Mouse (Mus musculus) ES-CJ7 (cell line): ENCODE results near the gene Ccdc47.
"Not testable (repeated sequence)": the region's sequence is repeated elsewhere in the genome, so short reads cannot be mapped to it uniquely, and the experiment has no call there.

ENCODE experiments used
- DNase-seq: peaks from one replicate; pipeline ENCODE4 v3.0.0; 2011; ENCODE audit warnings: low read depth, low spot score

Gene Ccdc47

DNA sequence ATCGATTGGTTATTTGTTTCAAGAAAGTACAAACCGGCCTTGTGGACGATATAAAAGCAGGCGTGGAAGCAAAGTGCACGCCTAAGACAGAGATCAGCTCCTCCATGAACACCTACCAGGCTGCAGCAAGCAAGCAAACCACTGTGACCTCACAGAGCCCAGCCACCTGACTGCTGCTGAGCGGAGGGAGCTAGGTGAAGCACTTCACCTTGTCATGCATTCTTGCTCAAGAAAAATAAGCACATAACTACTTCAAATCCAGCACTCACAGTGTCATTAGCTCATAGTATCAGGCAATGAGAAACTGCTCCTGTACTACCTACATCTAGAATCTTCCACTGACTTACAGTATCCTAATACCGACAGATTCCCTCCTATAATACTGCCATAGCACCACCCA lies 16.1 kb downstream of the Ccdc47 start:
- not testable (repeated sequence) for DNase-seq

DNA sequence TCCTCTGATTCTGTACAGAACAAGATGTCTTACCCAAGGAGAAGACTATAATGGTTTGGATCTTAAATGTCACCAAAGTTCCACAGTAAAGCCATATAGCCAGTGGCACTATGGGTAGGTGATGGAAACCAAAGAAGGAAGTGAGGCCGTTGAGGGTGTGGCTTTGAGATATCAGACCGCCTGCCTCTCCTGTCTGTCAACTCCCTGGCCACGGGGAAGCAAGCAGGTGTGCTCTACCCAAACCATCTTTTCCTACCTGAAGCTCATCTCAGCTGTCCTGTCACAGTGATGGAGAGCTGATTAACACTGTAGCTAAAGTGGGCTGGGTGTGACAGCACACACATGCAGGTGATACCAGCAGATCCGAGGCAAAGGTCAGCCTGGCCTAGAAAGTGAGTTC lies 17.9 kb downstream of the Ccdc47 start:
- DNase-seq: no peak

DNA sequence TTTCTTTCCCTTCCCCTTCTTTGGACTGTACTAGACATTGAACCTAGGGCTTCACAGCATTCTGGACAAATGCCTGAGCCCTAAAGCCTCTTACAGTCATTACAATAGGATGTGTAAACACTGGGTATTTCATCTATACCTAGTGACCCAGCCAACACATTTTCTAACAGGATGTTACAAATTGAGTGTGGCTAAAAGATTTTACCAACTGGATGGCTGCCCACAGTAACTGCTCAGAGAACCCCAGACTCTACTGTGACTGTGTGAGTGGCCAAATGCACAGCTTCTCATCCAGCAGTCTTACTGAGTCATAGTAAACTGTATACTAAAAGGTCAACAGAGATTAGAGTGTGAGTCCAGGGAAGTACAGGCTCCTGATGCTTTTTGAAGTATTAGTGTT lies 20.8 kb downstream of the Ccdc47 start:
- DNase-seq: no peak

DNA sequence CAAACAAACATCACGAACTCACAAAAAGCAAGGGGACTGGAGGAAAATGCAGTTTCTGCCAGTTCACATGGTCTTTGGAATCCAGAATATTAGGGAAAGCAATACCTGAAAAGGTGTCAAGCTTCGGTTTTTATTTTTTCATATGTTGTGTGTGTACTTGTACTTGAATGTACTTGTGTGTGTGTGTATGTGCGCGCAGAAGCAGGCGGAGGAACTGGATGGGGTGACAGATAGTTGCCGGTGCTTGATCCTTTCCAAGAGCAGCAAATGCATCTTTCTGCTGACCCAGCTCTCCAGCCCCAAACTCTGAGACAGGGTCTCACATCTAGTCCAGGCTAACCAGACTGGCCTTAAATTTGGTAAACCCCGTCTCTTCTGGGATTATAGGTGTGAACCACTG lies 21.3 kb downstream of the Ccdc47 start:
- DNase-seq: no peak

DNA sequence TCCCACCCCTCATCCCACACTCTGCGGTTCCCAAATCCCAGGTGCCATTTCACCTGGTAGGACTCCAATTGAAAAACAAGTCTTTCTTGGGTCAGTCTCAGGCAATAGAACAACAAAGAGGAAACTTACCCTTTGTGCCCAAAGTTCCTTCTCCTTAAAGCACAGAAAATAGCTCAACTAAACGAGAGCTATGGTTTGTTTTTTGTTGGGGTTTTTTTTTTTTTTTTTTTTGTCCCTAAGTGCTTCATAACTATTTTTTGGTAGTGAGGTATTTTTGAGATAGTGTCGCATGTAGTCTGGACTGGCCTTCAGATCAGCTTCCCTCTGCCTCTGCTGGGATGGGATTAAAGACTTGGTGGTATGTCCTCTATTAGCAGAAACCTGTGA lies 22.0 kb downstream of the Ccdc47 start:
- no peak for DNase-seq

DNA sequence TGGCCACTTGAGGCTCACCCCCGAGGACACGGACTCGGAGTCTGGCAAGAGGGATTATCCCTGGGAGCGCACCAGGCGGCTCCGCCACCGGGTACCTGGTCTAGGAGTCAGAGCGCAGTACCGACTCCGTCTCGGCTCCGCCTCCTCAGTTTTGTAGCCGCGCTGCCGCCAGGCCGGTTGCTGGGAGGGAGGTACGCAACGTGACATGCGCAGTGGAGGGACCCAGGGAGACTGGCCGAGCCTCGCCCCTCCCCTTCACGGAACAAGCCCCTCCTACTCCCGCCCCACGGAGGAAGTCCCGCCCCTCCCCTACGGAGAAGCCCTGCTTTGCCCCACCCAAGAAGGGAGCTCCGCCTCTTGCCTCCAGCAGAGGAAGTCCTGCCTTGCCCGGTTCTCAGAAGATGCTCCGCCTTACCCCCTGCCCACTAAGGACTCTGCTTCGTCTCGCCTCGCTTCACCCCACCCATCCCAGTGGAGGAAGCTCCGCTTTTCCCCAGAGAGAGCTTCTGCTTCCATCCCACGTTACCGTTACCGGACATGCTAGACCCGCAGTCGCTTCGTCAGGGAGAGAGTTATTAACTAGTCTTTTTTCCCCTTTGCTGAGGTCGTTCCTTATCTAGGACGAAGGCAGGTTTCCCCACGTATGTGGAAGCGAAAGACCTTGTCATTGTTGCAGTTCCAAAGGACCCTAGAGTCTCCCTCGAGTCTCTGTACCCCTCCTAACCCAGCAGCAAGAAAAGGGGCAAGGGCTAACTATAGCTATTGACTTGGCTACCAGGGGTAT lies 22.6 kb downstream of the Ccdc47 start:
- DNase-seq: peak; percentile 98

DNA sequence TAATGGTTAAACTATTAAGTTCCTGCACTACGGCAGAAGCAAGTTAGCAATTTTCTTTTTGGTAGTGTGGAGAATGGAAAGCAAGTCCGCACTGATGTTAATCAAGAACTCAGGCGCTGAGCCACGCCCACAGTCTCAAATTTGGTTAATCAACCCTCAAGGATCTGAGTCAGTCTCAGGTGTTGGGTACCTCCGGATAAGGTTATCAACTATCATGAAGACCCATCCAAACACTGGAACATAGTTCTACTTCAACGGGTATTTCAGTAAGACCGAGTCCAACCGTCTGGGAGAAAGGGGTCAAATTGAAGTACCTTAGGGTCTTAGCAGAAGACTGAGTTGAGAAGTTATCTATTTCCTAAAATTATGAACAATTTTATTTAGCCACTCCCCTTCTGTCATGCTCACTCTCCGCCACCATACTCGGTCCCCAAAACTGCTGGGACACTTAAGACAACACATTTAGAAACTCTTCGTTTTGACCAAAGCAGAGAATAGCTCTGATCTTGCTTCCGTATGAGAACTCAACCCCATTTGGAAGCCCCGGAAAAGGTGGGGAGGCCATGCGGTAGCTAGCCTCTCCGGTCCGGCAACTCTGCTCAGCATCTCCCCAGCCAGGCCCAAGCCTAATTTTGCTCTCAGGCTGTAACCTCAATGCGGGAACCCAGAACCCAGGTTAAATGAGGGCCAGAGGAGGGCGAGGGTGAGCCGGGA lies 23.3 kb downstream of the Ccdc47 start:
- DNase-seq: no peak

DNA sequence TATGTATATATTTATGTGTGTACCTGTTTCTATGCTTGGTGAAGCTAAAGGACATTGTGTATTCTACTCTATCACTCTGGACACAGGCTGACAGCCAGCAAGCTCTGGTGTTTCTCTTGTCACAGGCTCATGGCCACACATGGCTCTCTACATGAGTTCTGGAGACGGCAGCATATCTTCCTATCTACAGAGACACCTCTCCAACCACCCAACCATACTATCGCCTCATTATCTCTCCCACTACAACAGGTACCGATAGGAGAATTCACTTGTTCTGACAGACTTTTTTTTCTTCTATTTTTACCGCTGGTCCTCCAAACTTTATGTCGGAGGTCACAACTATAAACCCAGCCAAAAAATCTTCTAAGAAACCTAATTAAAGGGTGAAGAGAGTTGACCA lies 23.9 kb downstream of the Ccdc47 start:
- no peak for DNase-seq

DNA sequence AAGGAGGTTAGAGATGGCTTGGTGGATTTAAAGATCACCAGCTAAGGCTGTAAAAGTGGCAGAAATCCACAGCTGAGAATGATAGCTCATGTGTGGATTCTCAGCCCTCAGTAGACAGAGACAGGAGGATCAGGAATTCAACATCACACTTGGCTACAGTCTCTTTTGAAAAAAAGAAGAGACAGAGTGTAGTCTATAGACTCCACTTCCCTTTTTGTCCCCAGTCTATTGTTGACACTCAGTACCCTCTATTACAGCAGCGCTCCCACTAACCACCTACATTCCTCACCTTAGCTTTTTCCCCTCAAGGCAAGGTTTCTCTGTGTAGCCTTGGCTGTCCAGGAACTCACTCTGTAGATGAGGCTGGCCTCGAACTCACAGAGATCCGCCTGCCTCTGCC lies 24.4 kb downstream of the Ccdc47 start:
- no peak for DNase-seq

DNA sequence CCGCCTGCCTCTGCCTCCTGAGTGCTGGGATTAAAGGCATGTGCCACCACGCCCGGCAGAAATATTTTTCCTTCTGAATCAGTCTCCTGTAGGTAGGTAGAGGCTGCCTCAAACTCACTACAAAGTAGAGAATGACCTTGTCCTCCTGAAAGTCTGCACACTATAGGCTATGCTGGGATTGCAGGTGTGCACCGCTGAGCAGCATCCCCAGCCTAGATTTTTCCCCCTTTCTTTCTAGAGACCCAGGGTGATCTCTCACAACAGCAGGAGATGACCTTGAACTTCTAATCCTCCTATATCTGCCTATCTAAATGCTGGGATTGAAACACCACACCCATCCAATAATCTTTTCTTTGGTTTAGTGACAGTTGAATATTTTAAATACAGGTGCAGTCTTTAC lies 28.8 kb downstream of the Ccdc47 start:
- peak; percentile 82 for DNase-seq

DNA sequence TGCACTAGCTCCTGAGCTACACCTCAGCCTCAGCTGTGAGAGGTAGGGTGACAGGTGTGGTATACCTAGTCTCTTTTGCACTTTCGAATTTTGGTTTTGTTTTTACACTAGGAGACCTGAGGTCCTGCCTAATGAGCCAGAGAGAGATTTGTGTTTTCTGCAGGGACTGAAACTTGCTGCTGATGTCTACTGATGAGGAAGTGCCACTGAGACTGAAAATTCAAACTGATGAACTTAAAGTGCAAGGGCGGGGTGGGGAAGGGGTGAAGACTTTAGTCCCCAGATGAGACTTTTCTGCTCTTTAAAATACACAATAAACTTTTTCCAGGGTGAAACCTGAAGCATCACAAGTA lies 35.7 kb downstream of the Ccdc47 start:
- no peak for DNase-seq

DNA sequence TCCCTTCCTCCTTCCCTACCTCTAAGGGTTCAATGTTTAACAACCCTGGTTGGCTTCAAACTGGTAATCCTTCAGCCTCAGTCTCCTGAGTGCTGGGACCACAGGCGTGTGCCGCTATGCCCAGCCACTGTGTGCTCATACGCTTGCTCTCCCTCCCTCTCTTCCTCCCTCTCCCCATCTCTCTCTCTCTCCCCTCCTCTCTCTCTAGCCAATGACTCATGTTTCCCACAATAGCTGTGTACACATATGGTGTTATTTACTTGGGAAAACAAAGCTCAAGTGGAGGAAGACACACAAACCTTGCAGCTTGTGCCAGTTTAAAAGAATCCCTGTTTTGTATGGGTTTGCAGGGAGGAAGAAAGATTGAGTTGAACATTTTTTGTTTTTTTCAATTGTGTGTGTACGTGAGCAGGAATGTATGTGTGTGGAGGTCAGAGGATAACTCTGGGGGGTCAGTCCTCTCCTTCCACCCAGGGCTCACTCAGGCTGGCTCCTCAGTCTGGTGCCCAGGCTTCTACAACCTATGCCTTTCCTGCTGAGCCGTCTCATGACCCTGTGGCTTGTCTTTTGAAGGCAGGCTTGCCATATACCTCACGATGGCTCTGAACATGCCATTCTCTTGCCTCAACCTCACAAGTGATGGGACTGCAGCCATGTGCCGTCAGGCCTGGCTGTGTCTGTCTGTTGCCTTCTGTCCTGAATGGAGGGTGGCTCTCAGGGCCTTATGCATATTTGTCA lies 36.3 kb downstream of the Ccdc47 start:
- no peak for DNase-seq

DNA sequence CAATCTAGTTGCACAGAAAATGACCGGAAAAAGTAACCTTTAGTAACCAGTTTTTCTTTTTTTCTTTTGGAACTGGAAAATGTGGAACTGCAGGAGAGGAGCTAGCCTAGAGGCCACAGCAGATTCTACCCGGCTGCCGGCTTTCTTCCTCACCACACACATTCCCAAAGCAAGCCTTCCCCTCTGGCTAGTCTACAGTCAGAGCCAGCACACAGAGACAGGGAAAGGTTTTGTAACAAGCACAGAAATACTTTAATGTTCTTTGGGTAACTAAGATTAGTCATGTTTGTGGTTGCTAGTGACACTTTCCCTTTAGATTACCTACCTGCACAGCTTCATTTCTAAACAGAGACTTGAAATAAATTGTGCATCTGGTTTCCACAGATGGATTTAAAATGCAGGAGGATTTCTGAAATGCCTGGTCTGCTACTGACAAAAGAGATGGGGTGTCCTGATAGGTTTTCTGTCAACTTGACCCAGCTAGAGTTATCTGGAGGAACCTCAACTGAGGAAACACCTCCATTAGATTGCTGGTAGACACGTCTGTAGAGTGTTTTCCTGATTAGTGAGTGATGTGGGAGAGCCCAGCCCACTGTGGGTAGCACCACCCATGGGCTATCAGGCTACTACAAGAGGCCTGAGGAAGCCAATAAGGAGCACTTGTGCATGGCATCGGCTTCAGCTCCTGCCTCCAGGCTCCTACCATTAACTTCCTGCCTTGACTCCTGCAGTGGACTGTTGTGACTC lies 37.9 kb downstream of the Ccdc47 start:
- no peak for DNase-seq

DNA sequence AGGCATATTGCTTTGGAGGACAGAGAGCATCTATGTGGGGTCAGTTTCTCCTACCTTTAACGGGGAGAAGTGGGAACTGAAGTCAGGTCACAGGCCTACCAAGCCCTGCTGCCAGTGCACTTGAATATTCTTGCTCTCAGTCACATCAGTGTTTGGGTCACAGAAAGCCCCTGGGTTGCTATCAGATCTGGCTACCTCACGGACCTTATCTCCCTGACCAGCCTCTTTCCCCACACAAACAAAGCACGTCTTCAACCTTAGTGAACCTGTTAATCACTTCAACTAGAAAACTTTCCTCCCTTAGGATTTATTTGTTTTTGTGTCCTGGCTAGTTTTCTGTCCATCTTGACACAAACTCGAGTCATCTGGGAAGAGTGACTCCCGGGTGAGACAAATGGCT lies 39.8 kb downstream of the Ccdc47 start:
- no peak for DNase-seq

DNA sequence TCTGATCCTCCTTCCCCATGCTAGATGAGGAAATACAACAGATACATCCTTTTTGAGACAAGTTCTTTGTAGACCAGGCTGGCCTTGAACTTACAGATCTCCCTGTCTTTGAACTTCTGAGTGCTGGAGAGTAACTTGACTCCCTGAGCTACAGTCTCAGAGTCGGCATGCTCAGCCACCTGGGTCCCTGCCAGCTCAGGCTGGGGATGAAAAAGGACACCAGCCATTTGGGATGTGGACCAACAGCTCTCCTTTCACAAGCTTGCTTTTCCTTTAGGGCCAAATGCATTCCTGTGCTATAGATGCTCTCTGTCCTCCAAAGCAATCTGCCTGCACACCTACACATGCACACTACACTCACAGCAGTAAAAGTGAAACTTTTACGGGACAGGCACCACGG lies 41.1 kb downstream of the Ccdc47 start:
- no peak for DNase-seq

DNA sequence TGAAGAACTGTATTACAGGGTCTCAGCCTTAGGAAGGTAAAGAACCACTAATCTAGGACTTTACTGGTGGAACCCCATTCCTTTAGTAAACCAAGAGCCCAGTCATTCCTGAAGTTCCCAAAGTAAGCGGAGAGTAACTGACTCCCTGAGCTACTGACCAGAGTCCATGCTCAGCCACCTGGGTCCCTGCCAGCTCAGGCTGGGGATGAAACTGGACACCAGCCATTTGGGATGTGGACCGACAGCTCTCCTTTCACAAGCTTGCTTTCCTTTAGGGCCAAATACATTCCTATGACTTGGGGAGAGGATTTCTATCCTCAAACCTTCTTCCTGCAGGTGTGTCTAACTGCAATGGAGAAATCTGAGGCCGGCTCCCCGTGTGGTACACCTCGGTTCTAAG lies 41.8 kb downstream of the Ccdc47 start:
- DNase-seq: no peak

DNA sequence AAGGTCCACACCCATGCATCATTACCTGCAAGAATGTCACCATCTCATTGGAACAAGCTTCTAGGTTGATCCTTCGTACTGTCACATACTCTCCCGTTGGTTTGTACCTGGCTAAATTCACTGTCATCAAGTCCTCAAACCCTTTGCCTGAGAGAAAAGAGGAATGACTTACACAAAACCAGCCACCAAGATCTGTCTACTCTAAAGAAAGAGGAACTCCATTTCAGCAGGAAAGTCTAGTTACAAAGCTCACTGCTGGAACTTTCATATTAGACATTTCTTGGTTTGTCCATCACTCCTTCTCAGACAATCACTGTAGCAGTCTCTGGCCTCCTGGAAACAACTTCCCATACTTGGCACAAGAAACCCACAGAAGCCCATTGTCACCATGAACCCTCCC lies 42.9 kb downstream of the Ccdc47 start:
- DNase-seq: no peak

DNA sequence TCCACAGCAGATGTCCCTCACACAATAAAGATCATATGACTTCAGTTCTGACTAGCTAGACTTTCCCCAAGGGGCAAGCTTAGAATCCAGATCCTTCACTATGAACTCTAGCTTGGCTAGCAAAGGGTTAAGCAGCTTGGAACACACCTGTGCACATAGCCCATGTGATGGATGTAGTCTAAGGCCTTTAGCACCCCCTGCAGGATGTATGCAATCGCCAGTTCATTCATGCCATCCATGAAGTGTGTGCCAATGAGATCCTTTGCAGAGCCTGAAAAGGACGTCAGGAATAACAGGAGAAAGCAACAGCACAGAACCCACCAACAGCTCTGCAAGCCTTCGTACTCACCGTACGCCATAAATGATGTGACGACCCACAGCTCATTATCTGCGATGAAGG lies 45.3 kb downstream of the Ccdc47 start:
- peak; percentile 64 for DNase-seq

DNA sequence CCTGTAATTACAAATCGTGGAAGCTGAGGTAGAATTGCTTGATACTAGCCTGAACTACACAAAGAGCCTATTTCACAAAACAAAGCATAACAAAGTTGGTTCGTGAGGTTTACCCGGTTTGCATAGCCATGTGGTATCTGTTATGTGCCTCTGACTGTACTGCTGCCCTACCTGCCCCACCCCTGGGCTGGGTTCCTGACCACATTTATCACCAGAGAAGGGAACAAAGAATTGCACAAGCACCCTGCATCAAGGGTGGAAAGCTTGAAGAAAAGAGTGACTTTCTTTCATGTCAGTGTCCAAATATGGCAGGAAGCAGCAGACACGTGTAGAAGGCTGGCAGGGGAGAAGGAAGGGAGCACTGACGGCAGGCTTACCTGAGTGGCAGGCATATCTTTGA lies 48.7 kb downstream of the Ccdc47 start:
- no peak for DNase-seq

DNA sequence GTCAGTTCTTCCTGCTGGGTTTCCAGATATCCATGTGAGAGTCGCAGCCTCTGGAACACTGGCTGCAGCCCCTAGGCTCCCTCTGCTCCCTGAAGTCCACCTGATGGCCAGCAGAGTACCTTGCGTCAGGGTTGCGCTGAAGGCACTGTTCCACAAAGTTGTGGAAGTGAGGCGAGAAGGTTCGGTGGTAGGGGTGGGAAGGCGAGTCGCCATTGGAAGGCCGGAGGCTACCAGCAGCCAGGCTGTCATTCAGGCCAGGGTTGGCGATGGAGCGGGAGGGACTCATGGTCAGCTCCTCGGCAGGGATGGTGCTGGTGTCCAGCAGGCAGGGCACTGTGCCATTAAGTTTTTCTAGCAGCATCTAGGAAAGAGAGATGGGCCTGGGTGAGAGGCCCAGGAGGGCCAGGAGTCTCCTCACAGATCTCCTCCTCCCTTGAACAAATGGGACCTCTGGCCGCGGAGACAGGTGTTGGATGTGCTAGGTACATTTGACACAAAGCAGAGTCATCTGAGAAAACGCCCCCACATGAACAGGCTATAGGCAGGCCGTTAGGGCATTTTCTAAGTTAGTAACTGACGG lies 51.5 kb downstream of the Ccdc47 start:
- no peak for DNase-seq

DNA sequence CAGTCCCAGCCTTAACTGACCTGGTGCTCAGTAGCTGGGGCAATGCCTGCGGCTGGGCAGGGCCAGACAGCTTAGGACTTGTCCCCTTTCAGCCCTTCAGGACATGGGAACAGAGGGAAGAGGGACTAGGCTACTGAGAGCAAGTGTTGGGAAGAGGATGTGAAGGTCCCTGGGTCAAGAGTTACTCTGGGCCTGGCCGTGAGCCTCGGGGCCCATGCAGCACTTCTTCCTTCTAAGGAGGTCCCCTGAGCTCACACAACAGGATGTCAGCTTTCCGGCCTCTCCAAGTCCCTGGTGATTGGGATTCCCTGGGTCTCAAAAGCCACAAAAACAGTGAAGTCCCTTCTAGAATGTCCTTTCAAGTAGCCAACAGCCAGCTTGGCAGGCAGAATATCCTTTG lies 52.6 kb downstream of the Ccdc47 start:
- no peak for DNase-seq

DNA sequence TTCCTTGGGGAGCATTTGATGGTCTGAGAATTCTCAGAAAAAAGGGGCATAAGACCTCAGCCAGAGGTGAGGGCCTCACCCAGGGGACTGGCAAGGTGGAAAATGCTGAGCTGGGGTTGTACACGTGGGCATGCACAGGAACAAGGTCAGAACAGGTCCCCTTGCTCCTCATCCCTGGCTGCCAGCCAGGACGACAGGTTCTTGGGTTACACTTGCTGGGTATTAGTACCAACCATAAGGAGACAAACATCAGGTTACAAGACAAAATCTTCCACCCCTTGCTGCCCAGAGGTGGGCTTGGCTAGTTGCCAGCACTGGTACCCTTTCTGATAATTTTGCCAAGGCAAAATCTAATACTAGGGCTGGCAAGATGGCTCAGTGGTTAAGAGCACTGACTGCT lies 53.9 kb downstream of the Ccdc47 start:
- DNase-seq: no peak
